Mouse (Mus musculus): ENCODE results near the gene Vps33a. TPM values are rescaled to one million over a fixed set of nuclear protein-coding genes. Genes with fewer than 3 reads are reported as not detected.
A peak's percentile ranks its signal among the peaks of the same experiment; 100 is the strongest.

Vps33a gene
- polyA plus RNA-seq, 1 experiment = 4.6 TPM

DNA sequence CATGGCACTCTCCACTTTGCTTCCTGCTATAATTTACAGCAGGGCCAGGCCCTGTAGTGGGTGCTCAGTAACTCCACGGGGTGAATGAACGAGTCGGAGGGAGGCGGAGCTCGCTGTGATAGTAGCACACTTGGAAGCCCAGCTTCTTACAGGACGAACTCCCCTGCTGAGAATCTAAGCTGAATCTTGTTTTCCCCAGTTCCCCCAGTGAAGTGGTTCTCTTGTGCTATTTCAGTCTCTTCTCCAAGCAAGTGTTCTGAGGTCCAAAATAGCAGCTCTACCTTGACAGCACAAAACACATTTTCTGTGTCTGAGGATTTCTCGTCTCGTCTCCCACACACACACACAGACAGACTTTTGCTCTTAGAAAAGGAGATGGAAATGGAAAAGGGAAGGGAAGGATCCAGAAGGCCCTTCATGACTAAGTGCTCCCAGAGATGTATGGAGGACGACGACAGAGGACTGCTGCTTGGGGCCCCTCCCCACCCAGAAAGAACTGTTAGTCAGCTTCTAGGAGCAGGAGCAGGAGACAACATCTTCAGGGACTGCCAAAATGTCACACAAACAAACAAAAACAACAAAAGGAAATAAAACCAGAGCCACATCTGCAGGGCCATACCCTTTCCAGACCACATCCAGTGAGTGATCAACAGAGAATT is 20.9 kb upstream of the Vps33a start:
- Histone ChIP-seq H3K27me3 (replicated peaks) (no peaks in the 10 kb centered on the region), H3K36me3 (replicated peaks; ENCODE audit: low read length) (peaks cover 17% of the 10 kb centered on the region), H3K4me3 (replicated peaks) (no peak overlapping the region), H3K4me1 (peaks cover 13% of the 10 kb centered on the region), H3K9me3 (no peaks in the 10 kb centered on the region)
- TF ChIP-seq GATA1 (IDR thresholded peaks at IDR 0.05; ENCODE audit: borderline replicate concordance, low read length) (no peak), FLI1 (IDR thresholded peaks at IDR 0.05; ENCODE audit: low read length) (no peak)

DNA sequence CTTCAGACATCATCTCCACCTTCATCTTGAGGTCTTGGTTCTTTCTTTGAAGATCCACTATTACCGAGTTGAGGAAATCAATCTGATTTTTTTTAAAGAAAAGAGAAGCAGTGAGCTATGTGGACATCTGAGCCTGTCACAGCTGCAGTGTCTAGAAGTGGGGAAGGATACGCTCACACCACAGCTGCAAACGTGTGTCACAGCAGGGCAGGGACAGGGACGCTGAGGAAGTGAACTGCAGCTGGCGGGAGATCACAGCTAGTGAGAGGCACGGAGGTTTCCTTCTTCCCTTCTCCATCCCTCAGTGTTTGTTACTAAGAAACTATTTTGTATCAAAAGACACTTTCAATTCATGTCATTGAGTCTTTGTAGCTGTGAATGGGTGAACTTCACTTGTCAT is 7.2 kb upstream of the Vps33a start:
- Histone ChIP-seq H3K36me3 (replicated peaks; ENCODE audit: low read length) (peaks cover 35% of the 10 kb centered on the region), H3K27me3 (replicated peaks) (no peaks in the 10 kb centered on the region), H3K9me3 (no peaks in the 10 kb centered on the region), H3K4me3 (replicated peaks) (peak overlapping the region; percentile 15), H3K4me1 (peaks cover 23% of the 10 kb centered on the region)
- TF ChIP-seq GATA1 (IDR thresholded peaks at IDR 0.05; ENCODE audit: borderline replicate concordance, low read length) (no peak), FLI1 (IDR thresholded peaks at IDR 0.05; ENCODE audit: low read length) (no peak)

DNA sequence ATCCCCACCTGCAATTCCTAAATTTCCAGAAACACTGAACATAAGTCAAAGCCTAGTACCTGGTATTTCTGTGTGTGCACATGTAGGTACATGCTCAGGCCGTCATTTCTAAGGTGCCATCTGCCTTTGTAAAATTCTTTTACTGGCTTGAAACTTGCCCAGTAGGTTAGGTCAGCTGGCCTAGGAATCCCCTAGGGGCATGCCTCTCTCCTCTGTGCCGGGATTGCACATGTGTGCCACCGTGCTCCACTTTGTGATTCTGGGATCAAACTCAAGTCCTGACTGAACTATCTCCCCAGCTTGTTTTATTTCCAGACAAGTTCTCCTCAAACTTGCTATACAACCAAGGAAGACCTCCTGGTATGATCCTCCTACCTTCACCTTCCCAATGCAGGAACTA is 3.9 kb upstream of the Vps33a start:
- no peak overlapping the region for H3K4me3 ChIP-seq (replicated peaks)
- H3K27me3 ChIP-seq (replicated peaks) = no peaks in the 10 kb centered on the region
- peaks cover 25% of the 10 kb centered on the region for H3K4me1 ChIP-seq
- no peaks in the 10 kb centered on the region for H3K9me3 ChIP-seq
- no peak for TF ChIP-seq GATA1 (IDR thresholded peaks at IDR 0.05; ENCODE audit: borderline replicate concordance, low read length)
- peaks cover 23% of the 10 kb centered on the region for H3K36me3 ChIP-seq (replicated peaks; ENCODE audit: low read length)

DNA sequence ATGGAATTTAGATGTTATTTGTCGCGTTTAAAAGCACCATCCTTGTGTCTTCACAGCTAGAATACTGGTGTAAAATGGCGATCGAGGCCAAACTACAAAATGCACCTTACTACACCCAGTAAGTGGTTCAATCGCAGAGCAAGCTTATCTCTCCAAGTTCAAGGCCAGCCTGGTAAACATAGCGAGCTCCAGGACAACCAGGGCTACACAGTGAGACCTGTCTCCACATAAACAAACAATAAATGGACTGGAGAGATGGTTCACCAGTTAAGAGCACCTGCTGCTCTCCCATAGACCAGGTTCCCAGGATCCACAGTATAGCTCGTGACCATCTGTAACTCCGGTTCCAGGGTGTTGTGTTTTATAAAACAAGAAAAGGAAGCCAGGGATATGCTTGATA is 524 bp upstream of the Vps33a start:
- Histone ChIP-seq H3K27me3 (replicated peaks) (no peaks in the 10 kb centered on the region), H3K4me1 (peaks cover 25% of the 10 kb centered on the region), H3K9me3 (no peaks in the 10 kb centered on the region), H3K36me3 (replicated peaks; ENCODE audit: low read length) (peaks cover 24% of the 10 kb centered on the region), H3K4me3 (replicated peaks) (peak overlapping the region; percentile 94)
- TF ChIP-seq FLI1 (IDR thresholded peaks at IDR 0.05; ENCODE audit: low read length) = no peak
- TF ChIP-seq GATA1 (IDR thresholded peaks at IDR 0.05; ENCODE audit: borderline replicate concordance, low read length) = no peak

DNA sequence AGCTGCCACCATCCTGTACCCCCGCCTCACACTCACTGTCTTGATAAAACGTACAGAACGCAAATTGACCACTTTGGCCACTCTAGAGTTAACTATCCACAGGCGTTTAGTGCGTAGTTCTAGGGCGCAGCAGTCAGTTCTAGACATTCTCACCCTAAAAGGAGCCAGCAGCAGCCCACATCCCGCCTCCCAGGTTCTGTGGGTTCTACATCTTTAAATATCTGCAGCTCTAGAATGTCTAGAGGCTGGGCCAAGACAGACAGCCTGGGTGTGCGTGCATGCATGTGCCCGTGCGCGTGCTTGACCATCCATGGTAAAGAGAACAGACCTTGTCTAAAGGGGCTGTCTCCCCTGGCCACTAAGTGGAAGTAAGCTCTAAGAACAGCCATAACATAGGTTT is 11.7 kb downstream of the Vps33a start:
- no peaks in the 10 kb centered on the region for H3K9me3 ChIP-seq
- H3K36me3 ChIP-seq (replicated peaks; ENCODE audit: low read length) = peaks cover 96% of the 10 kb centered on the region
- TF ChIP-seq GATA1 (IDR thresholded peaks at IDR 0.05; ENCODE audit: borderline replicate concordance, low read length) = no peak
- no peak for TF ChIP-seq FLI1 (IDR thresholded peaks at IDR 0.05; ENCODE audit: low read length)
- H3K4me1 ChIP-seq = no peaks in the 10 kb centered on the region
- H3K27me3 ChIP-seq (replicated peaks) = no peaks in the 10 kb centered on the region
- no peak overlapping the region for H3K4me3 ChIP-seq (replicated peaks)

DNA sequence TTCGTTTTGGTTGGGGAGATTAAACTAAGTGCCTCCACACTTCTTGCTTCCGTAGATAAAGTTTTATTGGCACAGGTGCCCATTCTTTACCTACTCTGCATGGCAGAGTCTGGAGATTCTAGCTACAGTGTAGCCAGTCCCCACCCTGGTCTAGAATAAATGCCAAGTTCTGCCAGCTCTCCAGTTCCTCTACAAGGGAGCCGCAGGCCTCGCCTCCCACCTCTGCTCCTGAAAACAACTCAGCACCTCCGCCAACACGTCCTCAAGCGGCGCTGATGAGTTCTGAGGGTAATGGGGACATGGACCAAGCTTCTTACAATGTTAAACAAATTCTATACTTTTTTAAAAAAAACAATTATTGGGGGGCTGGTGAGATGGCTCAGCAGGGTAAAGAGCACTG is 13.2 kb downstream of the Vps33a start:
- H3K9me3 ChIP-seq = no peaks in the 10 kb centered on the region
- TF ChIP-seq GATA1 (IDR thresholded peaks at IDR 0.05; ENCODE audit: borderline replicate concordance, low read length) (no peak), FLI1 (IDR thresholded peaks at IDR 0.05; ENCODE audit: low read length) (no peak)
- no peak overlapping the region for H3K4me3 ChIP-seq (replicated peaks)
- peaks cover 92% of the 10 kb centered on the region for H3K36me3 ChIP-seq (replicated peaks; ENCODE audit: low read length)
- H3K27me3 ChIP-seq (replicated peaks) = no peaks in the 10 kb centered on the region
- H3K4me1 ChIP-seq = no peaks in the 10 kb centered on the region

DNA sequence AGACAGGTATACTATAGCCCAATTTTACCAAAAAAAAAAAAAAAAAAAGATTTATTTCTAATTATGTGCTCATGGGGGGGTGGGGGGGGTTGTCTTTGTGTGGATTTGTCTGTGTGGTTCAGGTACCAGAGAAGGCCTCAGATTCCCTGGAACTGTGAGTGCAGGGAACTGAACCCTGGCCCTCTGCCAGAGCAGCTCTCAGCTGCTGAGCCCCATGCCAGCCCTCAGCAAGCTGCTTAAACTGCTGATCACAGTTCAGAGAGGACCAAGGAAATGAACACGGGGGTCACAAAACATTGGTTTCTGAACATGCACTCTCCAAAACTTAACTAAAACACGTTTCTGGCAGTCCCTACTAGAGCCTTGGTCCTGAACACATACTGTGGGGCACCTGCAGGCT is 16.4 kb downstream of the Vps33a start:
- no peak for TF ChIP-seq FLI1 (IDR thresholded peaks at IDR 0.05; ENCODE audit: low read length)
- no peak for TF ChIP-seq GATA1 (IDR thresholded peaks at IDR 0.05; ENCODE audit: borderline replicate concordance, low read length)
- Histone ChIP-seq H3K4me1 (no peaks in the 10 kb centered on the region), H3K27me3 (replicated peaks) (no peaks in the 10 kb centered on the region), H3K9me3 (no peaks in the 10 kb centered on the region), H3K36me3 (replicated peaks; ENCODE audit: low read length) (peaks cover 69% of the 10 kb centered on the region), H3K4me3 (replicated peaks) (no peak overlapping the region)

DNA sequence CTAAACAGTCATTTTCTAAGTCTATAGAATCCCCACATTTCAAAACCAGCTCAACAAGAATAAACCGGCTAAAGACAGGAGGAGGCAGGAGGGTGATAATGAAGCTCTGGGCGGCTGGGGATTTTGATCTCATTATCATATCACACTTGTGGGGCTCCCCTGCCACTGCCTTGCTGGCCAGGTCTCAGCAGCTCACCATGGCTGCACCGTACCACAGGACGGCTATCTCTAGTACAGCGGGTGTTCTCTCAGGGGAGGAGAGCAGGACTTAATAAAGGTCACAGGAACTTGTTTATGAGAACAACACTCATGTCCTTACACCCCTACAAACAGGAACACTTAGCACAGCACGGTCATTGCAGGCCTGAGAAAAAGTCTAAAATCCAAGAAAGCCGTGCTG is 17.1 kb downstream of the Vps33a start:
- no peaks in the 10 kb centered on the region for H3K9me3 ChIP-seq
- TF ChIP-seq FLI1 (IDR thresholded peaks at IDR 0.05; ENCODE audit: low read length) = no peak
- no peaks in the 10 kb centered on the region for H3K27me3 ChIP-seq (replicated peaks)
- no peaks in the 10 kb centered on the region for H3K4me1 ChIP-seq
- H3K4me3 ChIP-seq (replicated peaks) = no peak overlapping the region
- peaks cover 61% of the 10 kb centered on the region for H3K36me3 ChIP-seq (replicated peaks; ENCODE audit: low read length)

DNA sequence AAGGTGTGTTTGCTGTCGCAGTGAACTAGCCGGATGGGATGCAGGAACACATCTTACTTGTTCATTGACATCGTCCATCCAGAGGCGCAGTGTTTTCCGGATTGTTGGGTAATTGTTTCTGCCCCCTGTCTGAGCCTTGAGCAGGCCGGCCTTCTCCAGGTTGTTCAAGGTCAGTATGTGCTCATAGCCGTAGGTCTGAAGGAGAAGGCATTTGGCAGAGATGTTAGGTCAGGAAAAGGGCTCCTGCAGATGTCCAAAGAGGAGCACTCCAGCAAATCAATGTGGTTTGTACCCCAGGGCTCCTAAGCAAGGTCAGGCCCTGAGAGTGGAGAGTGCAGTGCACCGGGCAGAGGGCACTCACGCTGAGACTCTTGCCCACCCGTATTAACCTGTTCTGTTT is 39.0 kb downstream of the Vps33a start:
- H3K36me3 ChIP-seq (replicated peaks; ENCODE audit: low read length) = peaks cover 89% of the 10 kb centered on the region

DNA sequence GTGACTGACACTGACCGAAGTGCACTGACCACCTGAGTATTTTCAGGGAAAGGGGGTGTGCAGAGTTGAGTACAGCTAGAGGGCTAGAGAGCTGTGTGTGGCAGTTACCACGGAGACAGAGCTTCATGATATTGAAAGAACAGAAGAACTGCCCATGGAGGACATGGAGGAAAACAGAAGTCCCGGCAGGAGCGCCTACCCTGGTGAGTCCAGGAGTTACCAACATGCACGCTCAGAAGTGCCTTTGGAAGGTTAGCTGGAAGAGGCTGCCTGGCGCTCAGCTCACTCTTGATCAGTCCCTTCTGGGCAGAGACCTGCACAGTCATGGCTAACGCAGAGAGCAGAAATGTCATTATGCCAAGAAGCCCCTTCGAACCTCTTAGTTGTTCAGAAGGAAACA is 42.8 kb downstream of the Vps33a start:
- TF ChIP-seq GATA1 (IDR thresholded peaks at IDR 0.05; ENCODE audit: borderline replicate concordance, low read length) (no peak), FLI1 (IDR thresholded peaks at IDR 0.05; ENCODE audit: low read length) (no peak)
- Histone ChIP-seq H3K4me1 (peaks cover under 1% of the 10 kb centered on the region), H3K9me3 (no peaks in the 10 kb centered on the region), H3K27me3 (replicated peaks) (no peaks in the 10 kb centered on the region), H3K4me3 (replicated peaks) (no peak overlapping the region), H3K36me3 (replicated peaks; ENCODE audit: low read length) (peaks cover 98% of the 10 kb centered on the region)

More for the DNA sequence above, 39.0 kb downstream of the Vps33a start:
- TF ChIP-seq FLI1 (IDR thresholded peaks at IDR 0.05; ENCODE audit: low read length) = no peak
- no peak for TF ChIP-seq GATA1 (IDR thresholded peaks at IDR 0.05; ENCODE audit: borderline replicate concordance, low read length)
- Histone ChIP-seq H3K4me3 (replicated peaks) (no peak overlapping the region), H3K9me3 (no peaks in the 10 kb centered on the region), H3K27me3 (replicated peaks) (no peaks in the 10 kb centered on the region), H3K4me1 (no peaks in the 10 kb centered on the region)

DNA sequence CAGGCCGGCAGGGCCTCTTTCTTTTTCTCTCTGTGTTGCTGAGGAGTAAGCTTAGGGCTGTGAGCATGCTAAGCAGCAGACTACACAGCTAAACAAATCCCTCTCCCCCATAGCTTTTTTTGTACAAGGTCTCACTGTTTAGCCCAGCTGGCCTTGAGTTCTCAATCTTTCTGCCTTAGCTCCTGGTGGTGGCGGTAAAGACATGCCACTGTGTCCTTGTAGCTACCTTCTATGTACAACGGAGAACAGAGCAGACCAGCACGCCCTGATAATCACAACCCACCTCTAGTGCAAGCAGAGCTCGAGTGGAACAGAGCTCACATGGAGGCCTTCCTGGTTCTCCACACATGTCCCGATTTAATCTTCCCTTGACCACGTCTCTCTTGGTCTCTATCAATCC is 44.2 kb downstream of the Vps33a start:
- peaks cover 8% of the 10 kb centered on the region for H3K4me1 ChIP-seq
- H3K27me3 ChIP-seq (replicated peaks) = no peaks in the 10 kb centered on the region
- no peak overlapping the region for H3K4me3 ChIP-seq (replicated peaks)
- no peaks in the 10 kb centered on the region for H3K9me3 ChIP-seq
- peaks cover 85% of the 10 kb centered on the region for H3K36me3 ChIP-seq (replicated peaks; ENCODE audit: low read length)
- TF ChIP-seq GATA1 (IDR thresholded peaks at IDR 0.05; ENCODE audit: borderline replicate concordance, low read length) (no peak), FLI1 (IDR thresholded peaks at IDR 0.05; ENCODE audit: low read length) (no peak)
